Mouse (Mus musculus) heart, adult 2 months (tissue): ENCODE measurements around the gene Mrps17.

Source experiments
- CTCF ChIP-seq: fragments of 200-600 bp; IDR thresholded peaks from 2 replicates; pipeline ENCODE4 v1.8.1; 2022; ENCODE audit warnings: antibody characterized with exemption, mild to moderate bottlenecking, moderate library complexity
- POLR2A ChIP-seq: fragments of 200-500 bp; IDR thresholded peaks from 2 replicates; pipeline ENCODE4 v1.6.1; 2011; ENCODE audit warnings: mild to moderate bottlenecking, low read depth, low read length, control low read depth; ENCODE audit not compliant: insufficient read depth

DNA sequence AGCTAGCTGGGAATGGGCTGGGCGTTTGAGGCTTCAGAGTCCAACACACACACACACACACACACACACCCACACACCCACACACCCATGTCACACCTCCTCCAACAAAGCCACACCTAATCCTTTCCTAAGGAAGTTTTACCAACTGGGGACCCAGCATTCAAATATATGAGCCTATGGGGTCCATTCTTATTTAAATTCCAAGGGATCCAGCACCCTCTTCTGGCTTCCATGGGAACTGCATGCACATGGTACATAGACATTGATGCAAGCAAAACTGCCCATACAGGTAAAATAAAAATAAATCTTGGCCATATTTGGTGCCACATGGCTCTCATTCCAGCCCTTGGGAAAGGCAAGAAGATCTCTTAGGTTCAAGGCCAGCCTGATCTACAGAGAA lies 25.7 kb downstream of the Mrps17 start:
- TF ChIP-seq CTCF = peak; percentile 77
- no peak for TF ChIP-seq POLR2A
